Mouse (Mus musculus): ENCODE results near the gene Fxyd1. TPM values are rescaled to one million over a fixed set of nuclear protein-coding genes. Genes with fewer than 3 reads are reported as not detected.

Fxyd1 gene
- polyA plus RNA-seq, 1 experiment = not detected

- H3K27ac ChIP-seq (ENCODE audit: insufficient read depth, low read depth, low read length) = no peak overlapping the region
- no peak overlapping the region for H3K4me3 ChIP-seq (ENCODE audit: insufficient read depth, low read length)
- H3K4me1 ChIP-seq (ENCODE audit: control insufficient read depth, insufficient read depth, low read length) = peaks cover 6% of the 10 kb centered on the region
- TF ChIP-seq CTCF (IDR thresholded peaks at IDR 0.05; ENCODE audit: low read depth, low read length) (no peak), POLR2A (IDR thresholded peaks at IDR 0.05; ENCODE audit: borderline replicate concordance, low read depth, low read length) (no peak)
Observed at GRCm38 (mm10) chr7:31055354-31055824, 1.6 kb downstream of the Fxyd1 start.

GRCm38 (mm10) chr7:31054661-31055320 lies 2.2 kb downstream of the Fxyd1 start:
- H3K27ac ChIP-seq (ENCODE audit: insufficient read depth, low read depth, low read length) = no peak overlapping the region
- TF ChIP-seq POLR2A (IDR thresholded peaks at IDR 0.05; ENCODE audit: borderline replicate concordance, low read depth, low read length) (no peak), CTCF (IDR thresholded peaks at IDR 0.05; ENCODE audit: low read depth, low read length) (no peak)
- H3K4me3 ChIP-seq (ENCODE audit: insufficient read depth, low read length) = no peak overlapping the region
- H3K4me1 ChIP-seq (ENCODE audit: control insufficient read depth, insufficient read depth, low read length) = peaks cover 6% of the 10 kb centered on the region

DNA sequence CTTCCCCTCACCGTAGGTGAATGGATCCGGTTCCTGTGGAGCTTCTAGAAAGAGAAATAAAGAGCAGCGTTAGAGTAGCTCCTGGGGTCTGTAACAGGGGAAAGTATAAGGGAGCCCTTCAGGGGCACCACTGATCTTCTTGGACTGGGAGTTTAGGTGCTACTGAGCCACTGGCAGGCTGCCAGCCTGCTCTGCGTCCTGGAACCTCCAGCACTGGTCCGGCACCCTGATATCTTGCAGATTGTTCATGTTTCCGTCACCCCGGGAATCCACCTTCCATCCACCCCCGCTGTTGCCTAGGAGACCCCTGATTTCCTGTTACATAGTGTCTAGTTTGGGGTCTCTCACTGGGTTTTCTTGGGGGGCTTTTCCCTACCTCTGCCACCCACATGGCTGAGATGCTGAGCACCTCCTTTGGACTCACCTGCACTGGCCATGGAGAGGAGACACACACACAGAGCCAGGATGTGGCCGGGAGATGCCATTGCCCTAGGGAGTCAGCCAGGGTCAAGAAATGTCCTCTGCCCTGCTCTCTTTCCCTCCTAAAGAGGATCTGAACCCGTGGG lies 3.0 kb downstream of the Fxyd1 start:
- H3K27ac ChIP-seq (ENCODE audit: insufficient read depth, low read depth, low read length) = no peak overlapping the region
- TF ChIP-seq POLR2A (IDR thresholded peaks at IDR 0.05; ENCODE audit: borderline replicate concordance, low read depth, low read length) (no peak), CTCF (IDR thresholded peaks at IDR 0.05; ENCODE audit: low read depth, low read length) (no peak)
- 0 out of 2 replicates have a peak, but pooled peaks cover 3% of the 10 kb centered on the region for H3K4me1 ChIP-seq (ENCODE audit: control insufficient read depth, insufficient read depth, low read length)
- H3K4me3 ChIP-seq (ENCODE audit: insufficient read depth, low read length) = no peak overlapping the region

DNA sequence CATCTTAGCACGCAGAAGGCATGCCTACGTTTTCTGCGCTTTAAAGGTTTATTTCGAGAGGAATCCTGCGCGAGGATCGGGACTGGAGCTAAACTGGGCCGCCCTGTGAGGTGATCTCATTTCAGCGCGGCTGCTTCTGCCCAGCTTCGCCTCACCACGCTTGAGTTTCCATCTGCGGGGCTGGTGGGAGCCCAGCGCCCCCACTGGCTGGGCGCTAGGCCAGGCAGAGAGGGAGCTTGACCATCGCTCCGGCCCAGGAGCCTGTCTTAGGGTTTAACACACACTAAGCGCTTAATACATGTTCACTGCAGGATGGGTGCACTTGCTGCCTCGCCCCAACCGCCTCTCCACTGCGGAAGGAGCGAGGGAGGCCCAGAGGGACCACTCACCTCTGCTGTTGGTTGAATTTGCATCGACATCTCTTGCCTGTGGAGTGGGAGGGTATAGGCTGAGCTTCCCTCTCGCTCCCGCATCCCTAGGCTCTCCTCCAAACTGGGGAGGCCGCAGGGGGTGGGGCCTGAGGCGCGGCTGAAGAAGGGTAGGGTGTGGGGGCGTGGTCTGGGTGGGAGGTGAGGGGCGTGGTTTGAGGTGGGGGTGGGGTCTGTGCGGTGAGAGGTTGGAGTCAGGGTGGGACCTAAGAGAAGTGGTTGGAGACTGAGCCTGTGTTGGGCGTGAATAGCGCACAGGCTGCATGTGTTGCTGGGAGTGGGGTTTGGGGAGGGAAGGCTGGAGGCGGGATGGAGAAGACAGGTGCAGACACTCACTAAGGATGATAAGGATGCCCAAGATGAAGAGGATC lies 4.2 kb downstream of the Fxyd1 start:
- Histone ChIP-seq H3K4me1 (ENCODE audit: control insufficient read depth, insufficient read depth, low read length) (0 out of 2 replicates have a peak, but pooled peaks cover 3% of the 10 kb centered on the region), H3K27ac (ENCODE audit: insufficient read depth, low read depth, low read length) (no peak overlapping the region), H3K4me3 (ENCODE audit: insufficient read depth, low read length) (no peak overlapping the region)
- TF ChIP-seq CTCF (IDR thresholded peaks at IDR 0.05; ENCODE audit: low read depth, low read length) (no peak), POLR2A (IDR thresholded peaks at IDR 0.05; ENCODE audit: borderline replicate concordance, low read depth, low read length) (no peak)

DNA sequence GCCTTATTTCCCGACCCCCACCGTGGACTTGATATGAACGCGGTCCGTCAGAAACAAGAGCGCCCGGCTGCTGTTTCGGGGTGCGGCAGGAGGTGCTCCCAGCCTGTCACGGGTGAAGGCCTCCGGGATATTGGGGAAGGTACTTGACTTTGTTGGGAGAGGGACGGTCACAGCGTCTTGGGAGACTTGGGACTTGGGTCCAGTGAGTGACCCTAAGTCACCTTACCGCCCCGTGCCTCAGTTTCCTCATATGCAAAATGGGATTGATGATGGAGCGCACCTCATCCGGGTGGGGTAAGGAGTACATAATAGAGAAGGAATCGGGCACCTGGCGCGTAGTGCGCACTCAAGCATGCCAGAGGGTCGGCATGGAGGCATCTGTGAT lies 4.8 kb downstream of the Fxyd1 start:
- Histone ChIP-seq H3K4me1 (ENCODE audit: control insufficient read depth, insufficient read depth, low read length) (0 out of 2 replicates have a peak, but pooled peaks cover 3% of the 10 kb centered on the region), H3K27ac (ENCODE audit: insufficient read depth, low read depth, low read length) (no peak overlapping the region), H3K4me3 (ENCODE audit: insufficient read depth, low read length) (no peak overlapping the region)
- TF ChIP-seq POLR2A (IDR thresholded peaks at IDR 0.05; ENCODE audit: borderline replicate concordance, low read depth, low read length) (no peak), CTCF (IDR thresholded peaks at IDR 0.05; ENCODE audit: low read depth, low read length) (no peak)

- H3K4me3 ChIP-seq (ENCODE audit: insufficient read depth, low read length) = no peak within 1 kb of the TSS
- 0 out of 2 replicates have a peak, but pooled peaks cover 3% of the 10 kb centered on the region for H3K4me1 ChIP-seq (ENCODE audit: control insufficient read depth, insufficient read depth, low read length)
- no peak within 1 kb of the TSS for H3K27ac ChIP-seq (ENCODE audit: insufficient read depth, low read depth, low read length)
- TF ChIP-seq POLR2A (IDR thresholded peaks at IDR 0.05; ENCODE audit: borderline replicate concordance, low read depth, low read length) (no peak), CTCF (IDR thresholded peaks at IDR 0.05; ENCODE audit: low read depth, low read length) (no peak)
Observed at GRCm38 (mm10) chr7:31051321-31052021, 5.5 kb downstream of the Fxyd1 start, which contains the start of gene Fxyd7. Gene Fxyd7, minus strand, starts transcription at chr7:31051467.

- Histone ChIP-seq H3K4me1 (ENCODE audit: control insufficient read depth, insufficient read depth, low read length) (0 out of 2 replicates have a peak, but pooled peaks cover 3% of the 10 kb centered on the region), H3K4me3 (ENCODE audit: insufficient read depth, low read length) (no peak overlapping the region)
Observed at GRCm38 (mm10) chr7:31050921-31051320, 6.1 kb downstream of the Fxyd1 start.

GRCm38 (mm10) chr7:31050487-31050886 lies 6.5 kb downstream of the Fxyd1 start:
- 0 out of 2 replicates have a peak, but pooled peaks cover 3% of the 10 kb centered on the region for H3K4me1 ChIP-seq (ENCODE audit: control insufficient read depth, insufficient read depth, low read length)
- no peak overlapping the region for H3K4me3 ChIP-seq (ENCODE audit: insufficient read depth, low read length)
- TF ChIP-seq POLR2A (IDR thresholded peaks at IDR 0.05; ENCODE audit: borderline replicate concordance, low read depth, low read length) = no peak
- TF ChIP-seq CTCF (IDR thresholded peaks at IDR 0.05; ENCODE audit: low read depth, low read length) = no peak
- no peak overlapping the region for H3K27ac ChIP-seq (ENCODE audit: insufficient read depth, low read depth, low read length)

More at GRCm38 (mm10) chr7:31050921-31051320, 6.1 kb downstream of the Fxyd1 start:
- TF ChIP-seq POLR2A (IDR thresholded peaks at IDR 0.05; ENCODE audit: borderline replicate concordance, low read depth, low read length) = no peak
- no peak for TF ChIP-seq CTCF (IDR thresholded peaks at IDR 0.05; ENCODE audit: low read depth, low read length)
- no peak overlapping the region for H3K27ac ChIP-seq (ENCODE audit: insufficient read depth, low read depth, low read length)

- 0 out of 2 replicates have a peak, but pooled peaks cover 3% of the 10 kb centered on the region for H3K4me1 ChIP-seq (ENCODE audit: control insufficient read depth, insufficient read depth, low read length)
- TF ChIP-seq POLR2A (IDR thresholded peaks at IDR 0.05; ENCODE audit: borderline replicate concordance, low read depth, low read length) = no peak
- TF ChIP-seq CTCF (IDR thresholded peaks at IDR 0.05; ENCODE audit: low read depth, low read length) = no peak
Observed at GRCm38 (mm10) chr7:31049846-31050281, 7.1 kb downstream of the Fxyd1 start.

More at GRCm38 (mm10) chr7:31049846-31050281, 7.1 kb downstream of the Fxyd1 start:
- no peak overlapping the region for H3K27ac ChIP-seq (ENCODE audit: insufficient read depth, low read depth, low read length)
- H3K4me3 ChIP-seq (ENCODE audit: insufficient read depth, low read length) = no peak overlapping the region

Data from bone marrow macrophage, adult 2 months (primary cell).